Mouse (Mus musculus) kidney, embryonic 15.5 days (tissue): ENCODE results near the gene Gcgr. TPM values are rescaled to one million over a fixed set of nuclear protein-coding genes. Genes with fewer than 3 reads are reported as not detected.

ENCODE experiments used
- ATAC-seq: fragments of 200-750 bp; cut with Nextera tagmentation; replicated peaks from 2 replicates; pipeline ENCODE4 v1.8.0; 2017; ENCODE audit warnings: moderate TSS enrichment; ENCODE audit not compliant: low FRiP score
- H3K27ac ChIP-seq: fragments of 300-500 bp; sonication (generic); 2 replicates; pipeline ENCODE4 v1.5.1; 2015; ENCODE audit warnings: mild to moderate bottlenecking, inconsistent platforms
- H3K27me3 ChIP-seq: fragments of 300-500 bp; sonication (generic); 2 replicates; pipeline ENCODE4 v1.6.1; 2015; ENCODE audit warnings: inconsistent platforms
- H3K36me3 ChIP-seq: fragments of 300-500 bp; sonication (generic); 2 replicates; pipeline ENCODE4 v1.6.1; 2015; ENCODE audit warnings: inconsistent platforms
- H3K4me1 ChIP-seq: fragments of 300-500 bp; sonication (generic); 2 replicates; pipeline ENCODE4 v1.6.1; 2015; ENCODE audit warnings: inconsistent platforms
- H3K4me2 ChIP-seq: fragments of 300-500 bp; sonication (generic); 2 replicates; pipeline ENCODE4 v1.6.1; 2015; ENCODE audit warnings: moderate library complexity, mild to moderate bottlenecking, inconsistent platforms
- H3K4me3 ChIP-seq: fragments of 300-500 bp; sonication (generic); replicated peaks from 2 replicates; pipeline ENCODE4 v1.5.1; 2015; ENCODE audit warnings: mild to moderate bottlenecking, inconsistent platforms
- H3K9ac ChIP-seq: fragments of 300-500 bp; sonication (generic); 2 replicates; pipeline ENCODE4 v1.6.1; 2015; ENCODE audit warnings: mild to moderate bottlenecking, inconsistent platforms
- H3K9me3 ChIP-seq: fragments of 300-500 bp; sonication (generic); replicated peaks from 2 replicates; pipeline ENCODE4 v1.6.1; 2016; ENCODE audit warnings: inconsistent platforms
- WGBS: fragments of 180-500 bp; shearing (Covaris S2); methylation state at CpG from one replicate; pipeline ENCODE4 v1.1.7; 2015; ENCODE audit warnings: mixed read lengths; 5-methylcytosine and 5-hydroxymethylcytosine counted together
- polyA plus RNA-seq: library from polyadenylated mRNA; unstranded; fragments of >200 nt; fragmentation: Nextera tagmentation; extraction: Ambion mirVana; gene quantifications from 2 replicates; pipeline ENCODE4 v1.2.1, GENCODE M21; 2015

Gene Gcgr
- 2.4 and 2.6 TPM in 2 replicates for polyA plus RNA-seq

DNA sequence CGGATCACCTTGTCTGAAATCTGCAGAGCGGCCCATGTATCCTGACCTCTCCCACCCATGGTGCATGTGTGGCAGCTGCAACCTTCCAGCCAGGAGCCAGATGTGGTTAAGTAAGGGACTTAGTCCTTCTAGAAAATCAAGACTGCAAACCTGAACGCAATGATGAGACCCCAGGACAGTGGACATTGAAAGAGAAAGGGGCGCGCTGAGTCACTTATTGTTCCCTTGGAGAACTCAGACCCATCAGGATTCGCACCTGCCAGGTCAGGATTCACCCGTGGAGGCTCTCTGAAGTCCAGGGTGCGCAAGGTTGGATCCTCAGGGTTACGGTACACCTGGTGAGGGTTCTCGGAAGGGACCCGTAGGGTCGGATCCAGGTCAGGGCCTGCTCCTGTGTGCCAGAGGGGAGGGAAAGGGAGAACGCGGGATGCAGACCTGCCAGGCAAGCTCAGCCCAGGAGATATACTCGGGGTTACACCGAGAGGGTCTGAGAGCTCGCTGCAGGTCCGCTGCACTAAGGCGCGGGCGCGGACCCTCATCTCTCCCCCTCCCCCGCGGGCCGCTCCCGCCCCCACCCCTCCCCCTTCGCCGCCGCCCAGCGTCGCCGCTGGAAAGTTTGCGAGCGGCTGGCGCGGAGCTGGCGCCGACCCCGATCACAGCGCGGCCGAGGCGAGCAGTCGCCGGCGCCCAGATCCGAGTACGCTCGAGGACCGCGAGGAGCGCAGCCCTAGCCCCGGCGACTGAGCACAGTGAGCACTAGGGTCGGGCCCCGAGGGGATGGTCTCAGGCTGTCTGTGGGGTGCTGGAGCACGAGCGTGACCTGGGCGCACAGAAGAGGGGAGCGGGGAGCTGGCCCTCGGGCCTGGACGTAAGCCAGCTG is at the start of gene Gcgr:
Gene Gcgr (plus strand): TSS at position 615 of the 880 bp plus-strand sequence.
- 9% methylated on average over 56 of the region's 62 CpGs for WGBS
- 0 out of 2 replicates have a peak, but pooled peaks have one; percentile 43 for ATAC-seq

GRCm38 (mm10) chr11:120483448-120483934 is 47.0 kb upstream of the Gcgr start:
- Histone ChIP-seq H3K27ac (peak overlapping the region; percentile 87), H3K27me3 (no peaks in the 10 kb centered on the region), H3K36me3 (peaks cover 80% of the 10 kb centered on the region), H3K4me1 (peaks cover 26% of the 10 kb centered on the region), H3K9me3 (no peaks in the 10 kb centered on the region), H3K9ac (peak overlapping the region; percentile 93), H3K4me2 (peak overlapping the region; percentile 70), H3K4me3 (peak overlapping the region; percentile 99; the same call in 1 of the 2 replicates)
- no peak for ATAC-seq
- WGBS = 89% methylated on average over 7 of the region's 7 CpGs

More for the DNA sequence above, at the start of gene Gcgr:
- H3K4me1 ChIP-seq = peaks cover 18% of the 10 kb centered on the region
- H3K27ac ChIP-seq = no peak within 1 kb of the TSS
- peak within 1 kb of the TSS; percentile 77 for H3K4me2 ChIP-seq
- peak within 1 kb of the TSS; percentile 42 for H3K4me3 ChIP-seq
- H3K9me3 ChIP-seq = no peaks in the 10 kb centered on the region
- peak within 1 kb of the TSS; percentile 49 for H3K9ac ChIP-seq
- peaks cover 77% of the 10 kb centered on the region for H3K27me3 ChIP-seq
- H3K36me3 ChIP-seq = no peaks in the 10 kb centered on the region

DNA sequence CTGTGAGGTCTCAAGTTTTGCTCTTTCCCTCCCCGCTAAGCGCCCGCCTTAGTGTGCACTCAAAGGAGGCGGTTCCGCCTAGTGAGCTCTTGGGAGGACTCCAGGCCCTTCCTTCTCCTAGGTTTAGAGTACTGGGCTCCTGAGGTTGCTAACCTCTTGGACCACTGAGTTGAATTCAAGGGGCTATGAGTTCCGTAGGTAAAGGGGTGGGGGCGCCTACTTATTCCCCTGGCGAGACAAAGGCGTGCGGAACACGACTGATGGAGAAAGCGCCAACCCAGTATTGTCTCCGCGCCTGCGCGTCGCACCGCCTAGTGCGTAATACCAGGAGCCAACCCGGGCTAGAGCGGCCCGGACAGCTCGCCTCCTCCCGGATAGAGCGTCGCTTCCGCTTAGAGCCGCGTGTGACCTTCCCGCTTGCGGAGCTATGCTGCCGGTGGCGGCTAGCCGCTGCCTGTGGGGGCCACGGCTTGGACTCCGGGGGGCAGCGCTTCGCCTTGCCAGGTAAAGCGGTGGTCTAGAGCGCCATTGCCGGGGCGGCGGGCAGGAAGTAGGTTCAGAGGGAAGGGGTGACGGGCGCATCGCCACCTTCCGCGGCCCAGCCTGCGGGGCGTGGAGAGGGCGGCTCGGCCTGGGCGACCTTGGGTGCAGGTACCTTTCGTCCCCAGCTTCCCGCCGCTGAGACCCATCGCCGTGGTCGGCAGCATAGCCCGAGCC is 46.1 kb upstream of the Gcgr start, which contains the start of gene Mrpl12:
Gene Mrpl12 (plus strand): TSS at position 349 of the 717 bp plus-strand sequence.
- H3K4me2 ChIP-seq = peak within 1 kb of the TSS; percentile 70
- no peaks in the 10 kb centered on the region for H3K27me3 ChIP-seq
- H3K36me3 ChIP-seq = peaks cover 78% of the 10 kb centered on the region
- ATAC-seq = peak; percentile 94
- H3K9me3 ChIP-seq = no peaks in the 10 kb centered on the region
- H3K9ac ChIP-seq = peak within 1 kb of the TSS; percentile 93
- WGBS = under 1% methylated on average over 60 of the region's 60 CpGs
- H3K4me3 ChIP-seq = peak within 1 kb of the TSS; percentile 99
- H3K27ac ChIP-seq = peak within 1 kb of the TSS; percentile 87
- peaks cover 36% of the 10 kb centered on the region for H3K4me1 ChIP-seq

- Histone ChIP-seq H3K9me3 (no peaks in the 10 kb centered on the region), H3K27ac (peak overlapping the region; percentile 87), H3K36me3 (peaks cover 76% of the 10 kb centered on the region), H3K27me3 (no peaks in the 10 kb centered on the region), H3K9ac (peak overlapping the region; percentile 93), H3K4me2 (peak overlapping the region; percentile 70), H3K4me3 (peak overlapping the region; percentile 99), H3K4me1 (peaks cover 44% of the 10 kb centered on the region)
- WGBS = 7% methylated on average over 10 of the region's 10 CpGs
- ATAC-seq = no peak
Observed at GRCm38 (mm10) chr11:120485251-120485650, 45.2 kb upstream of the Gcgr start.

GRCm38 (mm10) chr11:120488516-120488915 is 42.0 kb upstream of the Gcgr start:
- Histone ChIP-seq H3K9me3 (no peaks in the 10 kb centered on the region), H3K4me3 (no peak overlapping the region), H3K36me3 (peaks cover 44% of the 10 kb centered on the region), H3K4me2 (no peak overlapping the region), H3K9ac (no peak overlapping the region), H3K4me1 (peaks cover 68% of the 10 kb centered on the region), H3K27ac (peak overlapping the region; percentile 63; the same call in 1 of the 2 replicates), H3K27me3 (no peaks in the 10 kb centered on the region)
- 75% methylated on average over 4 of the region's 4 CpGs for WGBS
- no peak for ATAC-seq

DNA sequence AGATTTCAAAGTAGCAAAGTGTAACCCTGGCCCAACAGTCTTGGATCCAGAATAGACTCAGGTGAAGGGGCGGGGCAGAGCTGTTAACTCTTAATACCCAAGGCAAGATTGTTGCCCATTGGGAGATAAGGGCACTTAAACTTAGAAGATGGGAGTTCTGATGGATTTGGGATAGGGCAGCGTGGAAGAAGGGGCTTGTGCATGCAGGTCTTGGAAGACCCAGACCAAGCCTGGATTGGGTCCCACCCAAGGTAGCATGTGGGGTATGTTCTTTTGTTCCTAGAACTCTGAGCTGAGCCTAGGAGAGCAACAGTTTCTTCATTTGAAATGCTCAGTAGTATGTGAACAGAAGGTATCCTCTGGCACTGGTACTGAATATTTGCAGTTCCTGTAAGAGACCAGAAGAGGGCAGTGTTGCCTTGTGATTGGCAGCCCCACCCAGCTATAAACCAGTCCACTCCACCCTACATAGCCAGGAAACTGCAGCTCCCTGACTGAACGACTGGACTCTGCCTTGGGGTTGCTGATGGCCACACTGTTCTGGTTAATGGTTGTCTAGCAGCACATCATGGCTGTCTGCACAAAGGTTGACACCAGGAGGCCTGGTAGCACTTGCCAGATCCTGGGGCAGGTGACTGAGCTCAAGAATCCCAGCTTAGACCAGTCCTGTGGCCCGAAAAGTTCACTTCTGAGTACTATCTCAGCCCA is 41.3 kb upstream of the Gcgr start:
- peak overlapping the region; percentile 89 for H3K27ac ChIP-seq

DNA sequence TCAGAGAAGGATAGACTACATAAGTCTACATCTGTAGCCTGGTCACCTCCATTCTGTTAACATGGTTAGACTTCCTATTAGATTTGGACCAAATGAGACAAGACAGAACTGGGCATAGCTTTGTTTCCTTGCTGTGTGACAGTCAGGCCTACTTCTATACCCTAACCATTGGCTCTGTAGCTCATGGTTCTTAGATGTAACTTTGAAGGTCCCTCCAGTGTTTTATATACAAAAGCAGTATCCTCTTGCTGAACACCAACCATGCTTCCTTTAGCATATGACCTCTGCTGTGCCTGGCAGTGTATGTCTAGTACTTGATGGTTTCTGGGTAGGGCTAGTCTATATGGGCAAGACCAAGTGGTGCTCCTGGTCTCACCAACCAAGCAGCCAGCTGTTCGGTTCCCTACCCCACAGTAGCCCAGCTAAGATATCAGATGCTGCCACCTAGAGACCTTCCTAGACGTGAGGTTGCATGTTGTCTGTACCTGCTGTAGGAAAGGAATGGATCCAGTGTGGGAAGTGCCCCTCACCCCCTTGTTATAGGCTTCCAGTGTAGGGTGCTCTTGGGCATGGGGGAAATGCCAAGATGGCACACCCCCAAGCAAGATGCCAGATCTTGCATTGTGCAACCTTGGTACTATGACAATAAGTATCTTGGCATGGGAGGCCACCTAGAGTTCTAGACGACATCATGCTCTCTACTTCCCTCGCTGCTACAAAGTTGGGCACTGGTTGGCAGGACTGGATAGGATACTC is 40.0 kb upstream of the Gcgr start:
- Histone ChIP-seq H3K9ac (peak overlapping the region; percentile 75; the same call in 1 of the 2 replicates), H3K4me2 (peak overlapping the region; percentile 78), H3K4me1 (peaks cover 64% of the 10 kb centered on the region), H3K36me3 (peaks cover 57% of the 10 kb centered on the region), H3K4me3 (peak overlapping the region; percentile 82; the same call in 1 of the 2 replicates), H3K9me3 (no peaks in the 10 kb centered on the region), H3K27ac (peak overlapping the region; percentile 89), H3K27me3 (no peaks in the 10 kb centered on the region)
- no peak for ATAC-seq
- 46% methylated on average over 4 of the region's 4 CpGs for WGBS

More for the DNA sequence above, 41.3 kb upstream of the Gcgr start:
- 51% methylated on average over 4 of the region's 4 CpGs for WGBS
- Histone ChIP-seq H3K27me3 (no peaks in the 10 kb centered on the region), H3K4me3 (no peak overlapping the region), H3K36me3 (peaks cover 44% of the 10 kb centered on the region), H3K9ac (no peak overlapping the region), H3K9me3 (no peaks in the 10 kb centered on the region), H3K4me1 (peaks cover 68% of the 10 kb centered on the region), H3K4me2 (no peak overlapping the region)
- ATAC-seq = peak; percentile 58

DNA sequence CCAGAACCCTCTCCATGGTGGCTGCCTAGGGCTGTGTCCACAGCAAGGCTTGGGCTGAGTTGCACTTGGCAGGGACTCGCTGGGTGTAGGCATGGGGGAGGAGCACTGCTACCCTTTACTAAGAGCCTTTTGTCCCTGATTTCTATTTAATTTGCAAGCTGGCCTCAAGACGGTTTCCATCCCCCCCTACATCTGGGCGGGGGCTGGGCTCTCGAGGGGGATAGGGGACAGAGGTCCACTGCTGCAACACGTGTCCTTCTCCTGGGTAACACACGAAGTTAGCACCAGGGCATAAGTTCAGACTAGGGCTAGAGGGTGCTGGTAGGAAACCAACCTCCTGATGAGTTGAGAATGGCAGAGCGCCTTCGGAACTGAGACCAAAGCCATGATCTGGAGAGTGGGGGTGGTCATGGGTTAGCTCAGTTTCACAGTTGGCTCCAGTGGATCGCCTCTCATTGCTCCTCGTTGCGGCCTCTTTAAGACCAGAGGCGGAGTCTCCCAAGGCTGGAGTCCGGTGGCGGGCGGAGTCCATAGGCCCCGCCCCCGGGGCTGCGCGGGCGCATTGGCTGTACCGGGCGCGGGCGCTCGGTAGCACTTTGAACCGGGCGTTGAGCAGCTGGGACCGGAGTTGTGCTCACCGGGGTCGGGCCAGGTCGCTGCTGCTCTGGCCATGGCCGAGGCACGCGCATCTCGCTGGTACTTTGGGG is 39.0 kb upstream of the Gcgr start, which contains the start of gene Slc25a10:
Gene Slc25a10 (plus strand): TSS at position 524 of the 707 bp plus-strand sequence.
- H3K9ac ChIP-seq = peak within 1 kb of the TSS; percentile 75
- H3K4me3 ChIP-seq = peak within 1 kb of the TSS; percentile 82
- peak within 1 kb of the TSS; percentile 78 for H3K4me2 ChIP-seq
- H3K27me3 ChIP-seq = no peaks in the 10 kb centered on the region
- WGBS = under 1% methylated on average over 35 of the region's 35 CpGs
- H3K4me1 ChIP-seq = peaks cover 54% of the 10 kb centered on the region
- peak within 1 kb of the TSS; percentile 89 for H3K27ac ChIP-seq
- no peaks in the 10 kb centered on the region for H3K9me3 ChIP-seq
- ATAC-seq = peak; percentile 91
- peaks cover 57% of the 10 kb centered on the region for H3K36me3 ChIP-seq

DNA sequence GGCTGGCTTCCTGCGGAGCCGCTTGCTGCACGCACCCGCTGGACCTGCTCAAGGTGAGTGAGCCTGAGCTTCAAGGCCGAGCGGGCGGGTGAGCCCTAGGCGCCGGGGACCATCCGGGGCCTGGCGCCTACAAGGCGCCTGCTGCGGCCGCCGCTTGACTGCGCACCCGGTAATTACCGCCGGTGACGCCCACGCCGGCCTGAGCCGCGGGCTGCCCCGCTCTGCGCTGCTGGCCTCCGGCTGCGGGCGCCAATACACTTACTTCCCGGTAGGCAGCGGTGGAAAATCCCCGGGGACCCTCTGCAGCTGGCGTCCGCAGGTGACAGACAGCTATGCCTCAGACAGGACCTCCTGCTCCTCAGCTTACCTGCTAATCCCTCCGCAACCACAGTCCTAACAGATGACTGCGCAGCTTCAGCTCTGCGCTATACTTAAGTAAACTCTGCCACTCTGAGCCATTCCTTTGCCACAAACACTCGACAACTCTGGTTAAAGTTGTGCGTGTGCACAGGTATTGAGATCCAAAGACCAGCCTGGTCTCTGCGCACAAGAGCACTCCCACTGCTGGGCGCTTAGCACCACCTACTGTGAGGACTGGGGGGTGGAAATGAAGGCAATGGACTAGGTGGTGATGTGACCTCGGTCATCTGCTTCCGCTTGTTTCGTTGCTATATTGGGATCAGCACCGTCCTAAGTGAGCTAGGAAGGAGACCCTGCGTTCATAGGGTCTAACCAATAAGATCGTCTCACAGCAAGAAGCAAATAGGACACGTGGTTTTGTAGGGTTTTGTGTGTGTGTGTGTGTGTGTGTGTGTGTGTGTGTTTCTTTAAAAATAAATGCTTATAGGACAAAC is 38.2 kb upstream of the Gcgr start:
- H3K36me3 ChIP-seq = peaks cover 57% of the 10 kb centered on the region
- H3K9ac ChIP-seq = peak overlapping the region; percentile 75
- no peaks in the 10 kb centered on the region for H3K9me3 ChIP-seq
- H3K4me3 ChIP-seq = peak overlapping the region; percentile 82
- no peaks in the 10 kb centered on the region for H3K27me3 ChIP-seq
- H3K4me1 ChIP-seq = peaks cover 51% of the 10 kb centered on the region
- H3K4me2 ChIP-seq = peak overlapping the region; percentile 78
- peak; percentile 50; the same call in 1 of the 2 replicates for ATAC-seq
- H3K27ac ChIP-seq = peak overlapping the region; percentile 89
- under 1% methylated on average over 48 of the region's 48 CpGs for WGBS

- ATAC-seq = no peak
- Histone ChIP-seq H3K9ac (peak overlapping the region; percentile 75), H3K4me1 (peaks cover 51% of the 10 kb centered on the region), H3K27me3 (no peaks in the 10 kb centered on the region), H3K4me3 (peak overlapping the region; percentile 82), H3K4me2 (peak overlapping the region; percentile 78), H3K36me3 (peaks cover 57% of the 10 kb centered on the region), H3K27ac (peak overlapping the region; percentile 89), H3K9me3 (no peaks in the 10 kb centered on the region)
- 24% methylated on average over 3 of the region's 3 CpGs for WGBS
Observed at GRCm38 (mm10) chr11:120492878-120493203, 37.7 kb upstream of the Gcgr start.
